Mouse (Mus musculus) myocyte (in vitro differentiated cells): ENCODE data around the gene Ccdc188.

ENCODE experiments used
- CEBPB ChIP-seq: IDR thresholded peaks from 2 replicates; pipeline ENCODE4 v1.6.1; 2011; ENCODE audit warnings: mild to moderate bottlenecking, moderate library complexity; ENCODE audit not compliant: poor library complexity, insufficient read depth, severe bottlenecking
- E2F4 ChIP-seq: IDR thresholded peaks from one replicate; pipeline ENCODE4 v1.6.1; 2011; ENCODE audit warnings: mild to moderate bottlenecking, control low read depth, moderate library complexity; ENCODE audit not compliant: insufficient read depth
- MAX ChIP-seq: IDR thresholded peaks from one replicate; pipeline ENCODE4 v1.6.1; 2011; ENCODE audit warnings: low read depth, mild to moderate bottlenecking, control low read depth
- MYOD1 ChIP-seq, 3 experiments: IDR thresholded peaks; one replicate each; pipeline ENCODE4 v1.6.1; 2011; ENCODE audit warnings: control low read depth in 2 of 3, low read depth in 2 of 3, mild to moderate bottlenecking in 2 of 3, moderate library complexity in 1 of 3; ENCODE audit not compliant: insufficient read length in 2 of 3, control insufficient read depth in 1 of 3
- MYOG ChIP-seq, 3 experiments: IDR thresholded peaks; one replicate each; pipeline ENCODE4 v1.6.1; 2011; ENCODE audit warnings: control low read depth in 2 of 3, low read depth in 2 of 3, mild to moderate bottlenecking in 2 of 3; ENCODE audit not compliant: insufficient read length in 2 of 3, control insufficient read depth in 1 of 3, insufficient read depth in 1 of 3
- POLR2A ChIP-seq: IDR thresholded peaks from one replicate; pipeline ENCODE4 v1.6.1; 2011; ENCODE audit warnings: low read depth, mild to moderate bottlenecking, control low read depth, moderate library complexity; ENCODE audit not compliant: insufficient read length
- POLR2AphosphoS2 ChIP-seq: IDR thresholded peaks from one replicate; pipeline ENCODE4 v1.6.1; 2011; ENCODE audit warnings: low read depth, control low read depth; ENCODE audit not compliant: insufficient read length
- REST ChIP-seq: IDR thresholded peaks from one replicate; pipeline ENCODE4 v1.6.1; 2011; ENCODE audit warnings: mild to moderate bottlenecking, control low read depth, moderate library complexity; ENCODE audit not compliant: insufficient read depth, insufficient read length
- SRF ChIP-seq: IDR thresholded peaks from one replicate; pipeline ENCODE4 v1.6.1; 2011; ENCODE audit warnings: low read depth; ENCODE audit not compliant: control insufficient read depth, insufficient read length
- TCF12 ChIP-seq: IDR thresholded peaks from one replicate; pipeline ENCODE4 v1.6.1; 2011; ENCODE audit warnings: mild to moderate bottlenecking, control low read depth; ENCODE audit not compliant: poor library complexity, insufficient read depth, severe bottlenecking
- TCF3 ChIP-seq: IDR thresholded peaks from one replicate; pipeline ENCODE4 v1.6.1; 2011; ENCODE audit warnings: low read depth, control low read depth; ENCODE audit not compliant: insufficient read length
- USF1 ChIP-seq: IDR thresholded peaks from one replicate; pipeline ENCODE4 v1.6.1; 2011; ENCODE audit warnings: low read depth, mild to moderate bottlenecking, control low read depth, moderate library complexity

- TF ChIP-seq TCF12 (no peak), POLR2A (no peak), USF1 (no peak), MAX (no peak), MYOG (IDR thresholded peaks at IDR 0.05; ENCODE audit: control insufficient read depth in 1 of 3, insufficient read depth in 1 of 3, insufficient read length in 2 of 3, low read depth in 2 of 3) (no peak), TCF3 (no peak), POLR2AphosphoS2 (no peak), REST (no peak), SRF (no peak), MYOD1 (IDR thresholded peaks at IDR 0.05; ENCODE audit: control insufficient read depth in 1 of 3, insufficient read length in 2 of 3, low read depth in 2 of 3) (no peak), E2F4 (no peak), CEBPB (no peak)
Measured at GRCm38 (mm10) chr16:18169776-18170175, 47.9 kb upstream of the Ccdc188 start.
